Mouse (Mus musculus) urinary bladder, postnatal 25 days (tissue): ENCODE measurements around the gene Hdac1.

Experiments used
- DNase-seq: peaks from one replicate; pipeline ENCODE4 v3.0.0; 2022; ENCODE audit warnings: low spot score

Hdac1 gene

DNA sequence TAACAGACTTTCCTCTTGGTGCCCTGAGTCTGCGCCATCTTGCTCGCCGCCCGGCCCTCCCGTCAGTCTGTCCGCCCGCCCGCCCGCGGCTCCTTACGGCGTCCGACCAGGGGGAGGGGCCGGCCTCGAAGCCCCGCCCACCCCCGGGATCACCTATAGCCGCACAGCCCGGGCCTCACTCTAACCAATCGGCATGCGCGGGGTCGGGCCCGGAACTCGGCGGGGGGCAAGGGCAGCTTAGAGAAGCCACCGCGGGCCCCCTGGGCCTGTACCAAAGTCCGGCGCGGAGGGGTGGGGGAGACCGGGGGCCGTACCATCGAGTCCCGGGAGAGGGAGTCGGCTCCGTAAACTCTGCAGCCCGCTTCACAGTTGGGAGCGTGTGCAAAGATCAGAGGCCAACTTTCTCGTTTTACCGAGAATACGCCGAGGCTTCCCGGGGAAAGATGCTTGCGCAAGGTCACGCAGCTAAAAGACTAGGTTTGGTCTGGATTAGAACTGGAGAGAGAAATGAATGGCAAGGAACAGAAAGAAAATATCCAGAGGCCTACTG is at the start of gene Hdac1:
Hdac1 (minus strand) TSS at position 122 of the 550 bp plus-strand sequence.
- DNase-seq, result peak; percentile 98

DNA sequence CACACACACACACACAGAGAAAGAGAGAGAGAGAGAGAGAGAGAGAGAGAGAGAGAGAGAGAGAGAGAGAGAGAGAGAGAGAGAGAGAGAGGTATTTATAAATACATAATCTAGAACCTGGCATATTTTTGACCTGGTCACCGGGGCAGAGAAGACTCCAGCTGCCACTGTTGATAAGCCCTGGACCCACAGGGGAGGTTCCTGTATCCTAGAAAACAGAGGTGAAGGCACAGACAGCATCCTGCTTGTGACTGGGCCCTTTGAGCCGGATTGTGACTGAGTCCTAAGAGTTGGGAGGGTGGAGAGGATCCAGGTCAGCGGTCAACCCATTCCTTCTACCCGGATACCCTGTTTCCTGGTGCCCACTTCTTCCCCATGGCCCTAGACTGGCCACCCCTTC is 46.4 kb upstream of the Hdac1 start:
- no peak for DNase-seq

GRCm38 (mm10) chr4:129586943-129587342 is 44.4 kb upstream of the Hdac1 start:
- DNase-seq, result no peak

GRCm38 (mm10) chr4:129585773-129586172 is 43.3 kb upstream of the Hdac1 start:
- no peak for DNase-seq

- peak; percentile 83 for DNase-seq
These were observed 42.5 kb upstream of the Hdac1 start for GRCm38 (mm10) chr4:129584884-129585608.

DNA sequence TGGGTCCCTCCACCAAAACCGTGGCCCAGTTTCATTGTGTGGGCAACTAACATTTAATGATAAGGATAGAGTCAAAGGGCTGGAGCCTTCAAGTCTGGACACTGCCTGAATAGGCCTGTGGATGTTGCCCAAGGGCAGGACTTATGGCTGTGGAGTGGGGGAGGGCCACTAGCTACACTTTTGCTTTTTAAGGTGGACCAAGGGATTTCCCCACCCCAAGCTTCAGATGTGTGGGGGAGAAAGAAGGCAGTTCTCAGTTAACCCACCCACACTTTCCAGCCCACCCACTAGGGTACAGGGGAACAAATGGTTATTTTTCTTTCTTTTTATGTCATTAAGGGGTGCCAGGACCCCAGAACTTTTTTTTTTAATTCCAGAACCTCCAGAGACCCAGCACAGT is 41.9 kb upstream of the Hdac1 start:
- DNase-seq, result no peak

GRCm38 (mm10) chr4:129582251-129582650 is 39.7 kb upstream of the Hdac1 start:
- no peak for DNase-seq

DNA sequence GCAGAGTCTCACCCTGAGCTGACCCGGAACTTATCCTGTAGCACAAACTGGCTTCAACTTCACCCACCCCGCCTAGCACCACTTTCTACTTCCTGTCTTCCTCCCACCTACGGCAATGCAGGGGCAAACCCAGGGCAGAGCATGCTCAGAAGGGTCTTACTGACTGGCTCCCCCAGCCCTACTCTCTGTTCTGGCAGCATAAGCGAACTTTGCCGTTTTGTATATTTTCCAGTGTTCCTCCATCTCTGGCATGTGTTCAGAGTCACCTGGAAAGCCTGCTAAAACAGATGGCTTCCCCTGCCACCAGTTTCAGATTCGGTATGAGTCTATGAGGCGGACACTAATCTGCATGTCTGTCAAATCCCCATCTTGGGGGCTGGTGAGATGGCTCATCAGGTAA is 37.8 kb upstream of the Hdac1 start:
- no peak for DNase-seq

DNA sequence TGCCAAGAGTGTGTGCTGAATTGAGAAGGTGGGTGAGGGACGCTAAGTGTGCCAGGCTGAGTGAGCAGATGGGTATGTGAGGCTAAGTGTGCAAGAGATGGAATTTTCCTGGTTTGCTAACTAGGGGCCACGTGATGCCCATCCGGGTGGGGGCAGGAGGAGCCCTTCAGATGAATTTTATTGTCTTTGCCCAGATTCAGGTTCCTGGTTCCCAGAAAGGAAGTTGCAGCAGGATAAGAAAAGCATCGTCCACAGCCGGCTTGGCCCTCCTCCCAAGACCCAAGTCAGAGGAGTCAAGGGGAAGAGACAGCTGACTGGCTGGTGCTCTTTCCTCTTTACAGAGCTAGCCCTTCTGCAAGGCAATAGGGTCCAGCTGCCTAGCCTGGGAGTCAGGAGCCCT is 36.0 kb upstream of the Hdac1 start, which contains the start of gene Fam167b:
Fam167b (minus strand) TSS at position 84 of the 400 bp plus-strand sequence.
- no peak for DNase-seq

DNA sequence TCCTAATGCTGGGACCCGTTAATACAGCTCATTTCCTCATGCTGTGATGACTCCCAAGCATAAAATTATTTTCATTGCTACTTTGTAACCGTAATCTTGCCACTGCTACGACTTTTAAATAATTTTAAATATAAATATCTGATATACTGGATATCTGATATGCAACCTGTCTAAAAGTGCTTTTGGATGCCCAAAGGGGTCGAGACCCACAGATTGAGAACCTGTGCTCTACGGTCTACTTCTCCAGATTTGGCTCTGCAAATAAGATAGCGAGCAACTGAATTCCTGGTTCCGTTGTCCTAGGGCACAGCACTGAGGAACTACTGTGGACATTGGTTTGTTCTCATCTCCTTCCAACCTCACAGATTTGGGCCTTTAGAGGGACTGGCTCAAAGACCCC is 35.2 kb upstream of the Hdac1 start:
- no peak for DNase-seq

- peak; percentile 48 for DNase-seq
These were observed 34.5 kb upstream of the Hdac1 start for GRCm38 (mm10) chr4:129576863-129577491.

- DNase-seq, result no peak
These were observed 32.8 kb upstream of the Hdac1 start for GRCm38 (mm10) chr4:129575171-129575844.

DNA sequence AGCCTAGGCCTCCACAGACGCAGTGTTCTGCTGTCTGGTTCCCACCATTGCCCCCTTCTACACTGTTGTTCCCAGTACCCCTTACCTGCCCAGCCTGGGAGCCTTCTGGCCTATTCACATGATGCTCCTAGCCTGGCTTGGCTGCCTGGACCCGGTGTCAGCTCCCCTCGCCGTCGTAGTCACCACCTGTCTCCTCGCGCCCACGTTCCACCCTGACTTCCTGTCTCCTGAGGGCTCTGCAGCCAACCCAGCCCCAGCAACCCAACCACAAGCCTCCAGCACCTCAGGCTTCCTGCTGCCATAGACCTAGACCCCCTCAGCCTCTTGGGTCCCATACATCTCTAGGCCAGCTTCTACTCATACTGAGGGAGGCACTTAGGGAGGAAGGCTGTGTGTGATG is 30.9 kb upstream of the Hdac1 start, which contains the start of gene Lck:
Lck (minus strand) TSS at position 212 of the 400 bp plus-strand sequence.
- no peak for DNase-seq

DNA sequence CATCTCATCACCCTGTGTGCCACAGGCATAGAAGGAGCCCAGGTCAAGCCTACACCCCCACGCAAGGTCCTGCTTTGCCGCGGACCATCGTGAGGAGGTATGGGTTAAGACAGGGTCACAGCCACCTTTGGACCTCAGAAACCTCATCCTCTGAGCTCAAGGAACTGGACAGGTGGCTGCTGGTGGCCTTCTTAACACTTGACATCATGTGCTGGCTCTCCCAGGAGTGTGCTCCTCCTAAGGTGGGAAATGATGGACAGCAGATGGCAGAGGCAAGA is 30.5 kb upstream of the Hdac1 start:
- no peak for DNase-seq

GRCm38 (mm10) chr4:129572236-129573092 is 30.0 kb upstream of the Hdac1 start:
- no peak for DNase-seq

- DNase-seq, result no peak
These were observed 29.1 kb upstream of the Hdac1 start for GRCm38 (mm10) chr4:129571551-129572084.

DNA sequence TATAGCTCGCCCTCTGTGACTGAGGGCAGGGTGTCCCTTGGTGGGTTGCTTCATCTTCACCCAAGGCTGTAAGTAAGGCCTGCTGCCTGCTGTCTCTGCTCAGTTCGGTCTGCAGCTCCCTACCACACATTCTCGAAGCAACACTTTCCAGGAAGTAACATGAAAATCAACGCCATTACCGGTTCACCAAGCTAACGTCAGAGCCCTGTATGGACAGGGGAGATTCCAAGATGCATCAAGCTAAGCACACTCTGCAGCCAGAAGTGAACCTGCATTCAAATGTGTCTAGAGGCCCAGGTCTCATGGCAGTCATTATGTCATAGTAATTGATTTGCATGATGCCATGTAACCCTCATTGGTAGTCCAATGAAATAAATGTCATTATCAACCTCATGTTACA is 27.5 kb upstream of the Hdac1 start:
- DNase-seq, result no peak

- DNase-seq, result no peak
These were observed 25.9 kb upstream of the Hdac1 start for GRCm38 (mm10) chr4:129568366-129568765.

DNA sequence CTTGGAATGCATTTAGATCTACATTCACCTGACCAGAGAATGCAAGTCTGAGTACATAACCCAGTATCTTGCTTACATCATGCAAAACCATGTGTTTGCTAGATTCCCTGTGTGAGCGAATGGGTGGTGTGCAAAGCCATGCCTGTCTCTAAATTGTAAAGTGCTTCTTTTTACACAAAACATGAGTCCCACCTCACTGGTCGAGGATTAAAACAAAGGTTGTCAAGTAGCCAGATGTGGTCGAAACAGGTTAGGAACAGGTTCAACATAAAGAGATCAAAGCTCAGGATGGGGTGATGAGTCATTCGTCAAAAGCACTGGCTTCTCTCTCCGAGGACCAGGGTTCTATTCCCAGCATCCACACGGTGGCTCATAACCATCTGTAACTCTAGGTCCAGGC is 22.6 kb upstream of the Hdac1 start:
- DNase-seq, result no peak

DNA sequence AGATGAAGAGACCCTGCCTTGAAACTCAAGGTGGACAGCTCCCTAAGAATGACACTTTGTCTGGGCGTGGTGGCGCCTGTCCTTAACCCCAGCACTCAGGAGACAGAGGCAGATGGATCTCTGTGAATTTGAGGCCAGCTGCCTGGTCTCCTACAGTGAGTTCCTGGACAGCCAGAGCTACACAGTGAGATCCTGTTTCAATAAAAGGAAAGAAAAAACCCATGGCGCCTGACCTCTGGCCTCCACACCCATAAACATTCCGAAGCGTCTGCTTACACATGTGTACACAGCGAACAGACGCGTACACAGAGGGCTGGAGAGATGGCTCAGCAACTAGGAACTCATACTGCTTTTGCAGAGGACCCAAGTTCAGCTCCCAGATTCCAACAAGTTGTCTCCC is 21.2 kb upstream of the Hdac1 start:
- no peak for DNase-seq

DNA sequence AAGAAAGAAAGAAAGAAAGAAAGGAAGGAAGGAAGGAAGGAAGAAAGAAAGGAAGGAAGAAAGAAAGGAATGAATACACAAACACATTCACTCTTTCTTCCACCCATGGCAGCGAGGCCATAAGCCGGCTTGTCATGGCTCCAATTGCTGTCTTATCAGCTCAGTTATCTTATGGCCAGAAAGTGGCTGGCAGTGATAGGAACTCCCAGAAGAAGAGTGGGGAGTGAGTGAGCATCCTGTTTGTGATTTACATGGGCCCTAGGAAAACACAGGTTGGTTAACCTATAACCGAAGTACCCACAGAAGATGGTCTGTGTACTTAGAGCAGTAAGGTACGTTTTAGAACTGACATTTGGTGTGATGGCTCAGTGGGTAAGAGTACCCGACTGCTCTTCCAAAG is 18.7 kb upstream of the Hdac1 start:
- no peak for DNase-seq
